Mouse (Mus musculus): ENCODE measurements around the gene Pld5.

- no peak for TF ChIP-seq CTCF (IDR thresholded peaks at IDR 0.05; ENCODE audit: low read depth)
- no peak for TF ChIP-seq EP300 (optimal IDR thresholded peaks at IDR 0.05)
These were observed 200.6 kb downstream of the Pld5 start for GRCm38 (mm10) chr1:176074526-176074925.

All from stomach, postnatal 0 days (tissue).